In genomic region chr2:7619888-7620664, GRCm38 (mm10) we compare ENCODE assay signal across 9 mouse cellular contexts.
DNase-seq lines count a peak whose midpoint lies in the region; ATAC-seq and TF ChIP-seq lines count a peak whose summit lies in the region.
"Had no signal": no experiment of that assay in that cellular context is flagged by ENCODE, and none has a peak within 500 bp of the region (broad histone marks: within the 10 kb centered on the region; RNA-seq: fewer than 3 reads in every experiment).

No protein-coding gene starts in this region.

- H3K4me3 ChIP-seq in hindbrain, embryonic 13.5 days, result no peak overlapping the region
- no peak overlapping the region for H3K4me3 ChIP-seq in hindbrain, embryonic 12.5 days
- H3K4me3 ChIP-seq in gastrocnemius, adult 2 months, result no peak overlapping the region

- no peaks in the 10 kb centered on the region for H3K9me3 ChIP-seq in hindbrain, embryonic 13.5 days
- H3K9me3 ChIP-seq in hindbrain, embryonic 12.5 days (replicated peaks), result no peaks in the 10 kb centered on the region

- 73% methylated on average over 9 of the region's 9 CpGs for WGBS in hindbrain, embryonic 13.5 days
- 78% methylated on average over 9 of the region's 9 CpGs for WGBS in hindbrain, embryonic 12.5 days

- no peaks in the 10 kb centered on the region for H3K36me3 ChIP-seq in hindbrain, embryonic 13.5 days
- no peaks in the 10 kb centered on the region for H3K36me3 ChIP-seq in hindbrain, embryonic 12.5 days

- H3K4me2 ChIP-seq in hindbrain, embryonic 13.5 days, result no peak overlapping the region
- no peak overlapping the region for H3K4me2 ChIP-seq in hindbrain, embryonic 12.5 days (replicated peaks)

- H3K9ac ChIP-seq in hindbrain, embryonic 13.5 days, result no peak overlapping the region
- H3K9ac ChIP-seq in hindbrain, embryonic 12.5 days, result no peak overlapping the region
- H3K9ac ChIP-seq: liver, embryonic 14.5 days had no signal

- ATAC-seq in hindbrain, embryonic 13.5 days (ENCODE audit: low FRiP score), result 0 out of 2 replicates have a peak, but pooled peaks have one; percentile 46
- no peak for ATAC-seq in hindbrain, embryonic 12.5 days (ENCODE audit: low FRiP score)
- ATAC-seq in megakaryocyte-erythroid progenitor cell, adult 5-6 weeks (replicated peaks; ENCODE audit: low FRiP score, low TSS enrichment, poor library complexity, severe bottlenecking), result no peak

- no peaks in the 10 kb centered on the region for H3K4me1 ChIP-seq in hindbrain, embryonic 13.5 days (replicated peaks)
- H3K4me1 ChIP-seq in hindbrain, embryonic 12.5 days, result no peaks in the 10 kb centered on the region

- DNase-seq in cerebellum, adult 18-20 months, result peak; percentile 96 to 97
- DNase-seq in gastrocnemius, adult 2 months, result peak; percentile 56
- DNase-seq in layer of hippocampus, postnatal 36 days, result peak; percentile 30 to 34
- DNase-seq in right cerebral cortex, postnatal 25 days, result peak; percentile 73
- no peak for DNase-seq in spleen, postnatal 10 days (ENCODE audit: low spot score in 2 of 2)

- no peak overlapping the region for H3K27ac ChIP-seq in hindbrain, embryonic 13.5 days
- H3K27ac ChIP-seq in hindbrain, embryonic 12.5 days, result no peak overlapping the region
- H3K27ac ChIP-seq in gastrocnemius, adult 2 months, result no peak overlapping the region
- H3K27ac ChIP-seq: liver, embryonic 14.5 days had no signal

- H3K27me3 ChIP-seq in hindbrain, embryonic 13.5 days, result no peaks in the 10 kb centered on the region
- no peaks in the 10 kb centered on the region for H3K27me3 ChIP-seq in hindbrain, embryonic 12.5 days

- TF ChIP-seq CTCF in gastrocnemius, adult 2 months (IDR thresholded peaks at IDR 0.05), result no peak

- intact Hi-C loops in gastrocnemius, adult 2 months (cut with DNase I), result no loop called here

Comparison
In these comparisons a context has a peak if more than half of its experiments do, and no peak if none do; other contexts are left out.
1. DNase-seq: peak in cerebellum, adult 18-20 months (2 of 2), gastrocnemius, adult 2 months (single experiment), layer of hippocampus, postnatal 36 days (2 of 2) and right cerebral cortex, postnatal 25 days (single experiment); none in spleen, postnatal 10 days (0 of 2).